Mouse (Mus musculus) brain, adult 2 months (tissue): ENCODE measurements around the gene Ass1.
A peak's percentile ranks its signal among the peaks of the same experiment; 100 is the strongest.

ENCODE experiments used
- DNase-seq: peaks from one replicate; pipeline ENCODE4 v3.0.0; 2011; ENCODE audit warnings: low read depth, low spot score

Gene Ass1

GRCm38 (mm10) chr2:31469931-31470682, at the start of gene Ass1:
TSS of gene Ass1 (plus strand) at chr2:31470207.
- DNase-seq = peak; percentile 85

GRCm38 (mm10) chr2:31420914-31421313, 49.1 kb upstream of the Ass1 start:
- DNase-seq = peak; percentile 66

- DNase-seq = no peak
Measured at GRCm38 (mm10) chr2:31422576-31422975, 47.4 kb upstream of the Ass1 start.

GRCm38 (mm10) chr2:31431477-31431876, 38.5 kb upstream of the Ass1 start:
- no peak for DNase-seq

GRCm38 (mm10) chr2:31434746-31435145, 35.3 kb upstream of the Ass1 start:
- no peak for DNase-seq

- DNase-seq = peak; percentile 49
Measured at GRCm38 (mm10) chr2:31435567-31435966, 34.4 kb upstream of the Ass1 start.

- no peak for DNase-seq
Measured at GRCm38 (mm10) chr2:31437480-31438245, 32.3 kb upstream of the Ass1 start.

GRCm38 (mm10) chr2:31439576-31439975, 30.4 kb upstream of the Ass1 start:
- no peak for DNase-seq

GRCm38 (mm10) chr2:31442480-31443160, 27.4 kb upstream of the Ass1 start:
- DNase-seq = peak; percentile 90

- DNase-seq = no peak
Measured at GRCm38 (mm10) chr2:31446036-31446435, 24.0 kb upstream of the Ass1 start.

- no peak for DNase-seq
Measured at GRCm38 (mm10) chr2:31446456-31446855, 23.6 kb upstream of the Ass1 start.

- DNase-seq = no peak
Measured at GRCm38 (mm10) chr2:31447536-31447935, 22.5 kb upstream of the Ass1 start.

GRCm38 (mm10) chr2:31448756-31449440, 21.1 kb upstream of the Ass1 start:
- DNase-seq = no peak

GRCm38 (mm10) chr2:31449441-31449815, 20.6 kb upstream of the Ass1 start:
- DNase-seq = peak; percentile 76

GRCm38 (mm10) chr2:31449902-31450301, 20.1 kb upstream of the Ass1 start:
- DNase-seq = no peak

- no peak for DNase-seq
Measured at GRCm38 (mm10) chr2:31450661-31451060, 19.3 kb upstream of the Ass1 start.

GRCm38 (mm10) chr2:31451530-31451929, 18.5 kb upstream of the Ass1 start:
- DNase-seq = no peak

GRCm38 (mm10) chr2:31453011-31453410, 17.0 kb upstream of the Ass1 start:
- DNase-seq = no peak

GRCm38 (mm10) chr2:31453559-31454177, 16.3 kb upstream of the Ass1 start:
- no peak for DNase-seq

- DNase-seq = peak; percentile 31
Measured at GRCm38 (mm10) chr2:31454280-31454679, 15.7 kb upstream of the Ass1 start.

GRCm38 (mm10) chr2:31455418-31455817, 14.6 kb upstream of the Ass1 start:
- no peak for DNase-seq
